Mouse (Mus musculus): ENCODE measurements around the gene Myo1d. TPM values are rescaled to one million over a fixed set of nuclear protein-coding genes. Genes with fewer than 3 reads are reported as not detected.

The Myo1d gene
- polyA plus RNA-seq, 1 experiment from 2014 or later = 15.8 TPM

DNA sequence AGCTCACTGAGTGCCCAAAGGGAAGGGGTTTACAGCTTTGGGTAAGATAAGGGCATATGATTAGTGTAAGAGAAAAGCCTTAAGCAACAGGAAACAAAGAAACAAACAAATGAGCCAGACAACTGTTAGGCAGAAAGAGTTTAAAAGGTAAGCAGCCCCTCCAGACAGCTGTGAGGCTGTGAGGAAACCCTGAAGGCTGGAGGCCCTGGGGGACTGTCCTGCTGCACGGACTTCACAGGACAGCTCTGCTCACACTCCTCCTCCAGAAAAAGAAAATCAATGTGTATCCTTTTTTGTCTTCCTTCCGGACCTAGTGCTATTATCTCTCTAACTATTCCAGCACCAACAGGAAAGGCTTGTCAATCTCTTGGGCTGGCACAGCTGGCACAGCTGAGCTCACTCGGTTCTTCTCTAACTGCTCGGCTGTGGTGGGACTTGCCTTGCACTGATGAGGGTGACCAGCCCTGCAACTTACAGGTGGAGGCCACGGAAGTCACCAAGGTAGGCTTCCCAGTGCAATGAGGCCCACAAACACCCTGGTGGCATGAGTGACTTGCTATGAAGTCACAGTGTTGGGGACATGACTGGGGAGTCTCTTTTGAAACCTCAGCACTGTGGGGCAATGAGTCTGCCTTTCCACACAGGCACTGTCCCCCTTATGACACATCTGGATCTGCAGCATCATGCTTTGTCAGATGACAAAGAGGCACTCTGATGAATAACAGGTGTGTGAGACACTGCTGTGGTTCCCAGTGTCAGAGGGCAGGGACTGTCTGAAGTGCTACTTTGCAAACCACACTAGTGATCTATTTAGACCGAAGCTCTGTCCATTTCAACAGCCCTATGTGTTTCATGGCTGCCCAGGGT lies 275.1 kb downstream of the Myo1d start:
- no peaks in the 10 kb centered on the region for H3K27me3 ChIP-seq (ENCODE audit: insufficient read depth, low read length)
- no peak for ATAC-seq (ENCODE audit: low FRiP score, low TSS enrichment)
- H3K9ac ChIP-seq (replicated peaks; ENCODE audit: low read length) = no peak overlapping the region
- H3K4me1 ChIP-seq (ENCODE audit: insufficient read depth, low read length) = peaks cover 5% of the 10 kb centered on the region; the same call in 1 of the 2 replicates
- H3K27ac ChIP-seq (ENCODE audit: low read length) = no peak overlapping the region
- WGBS = 51% methylated on average over 6 of the region's 6 CpGs
- H3K4me2 ChIP-seq (replicated peaks; ENCODE audit: low read depth, low read length) = no peak overlapping the region
- H3K36me3 ChIP-seq (ENCODE audit: insufficient read depth, low read length) = no peaks in the 10 kb centered on the region
- no peak overlapping the region for H3K4me3 ChIP-seq (ENCODE audit: low read length)
- H3K9me3 ChIP-seq (ENCODE audit: low read length) = no peaks in the 10 kb centered on the region

GRCm38 (mm10) chr11:80503726-80504452 lies 275.9 kb downstream of the Myo1d start:
- ATAC-seq (ENCODE audit: low FRiP score, low TSS enrichment) = no peak
- no peak overlapping the region for H3K4me3 ChIP-seq (ENCODE audit: low read length)
- H3K4me2 ChIP-seq (replicated peaks; ENCODE audit: low read depth, low read length) = no peak overlapping the region
- H3K9ac ChIP-seq (replicated peaks; ENCODE audit: low read length) = no peak overlapping the region
- WGBS = 33% methylated on average over 13 of the region's 13 CpGs
- H3K36me3 ChIP-seq (ENCODE audit: insufficient read depth, low read length) = no peaks in the 10 kb centered on the region
- no peak overlapping the region for H3K27ac ChIP-seq (ENCODE audit: low read length)
- no peaks in the 10 kb centered on the region for H3K27me3 ChIP-seq (ENCODE audit: insufficient read depth, low read length)
- H3K4me1 ChIP-seq (ENCODE audit: insufficient read depth, low read length) = peaks cover 11% of the 10 kb centered on the region; the same call in 1 of the 2 replicates
- H3K9me3 ChIP-seq (ENCODE audit: low read length) = no peaks in the 10 kb centered on the region

DNA sequence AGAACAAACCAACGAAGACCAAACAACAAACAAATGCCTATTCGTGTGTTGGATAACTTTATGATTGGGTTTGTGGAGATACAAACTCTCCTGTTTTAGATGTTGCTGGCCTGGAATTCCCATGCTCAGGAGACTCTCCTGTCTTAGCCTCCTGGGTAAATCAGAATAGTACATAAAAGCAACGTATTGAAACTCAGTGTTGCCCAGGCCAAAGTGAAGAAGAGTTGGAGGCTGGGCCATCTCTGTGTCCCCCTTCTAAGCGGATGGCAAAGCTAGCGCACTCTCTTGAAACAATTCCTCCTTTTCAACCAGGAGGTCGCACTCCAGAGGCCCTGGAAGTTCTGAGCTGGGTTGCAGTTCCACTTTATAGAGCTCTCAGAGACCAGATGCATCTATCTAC lies 276.5 kb downstream of the Myo1d start:
- H3K9me3 ChIP-seq (ENCODE audit: low read length) = no peaks in the 10 kb centered on the region
- H3K36me3 ChIP-seq (ENCODE audit: insufficient read depth, low read length) = no peaks in the 10 kb centered on the region
- H3K4me2 ChIP-seq (replicated peaks; ENCODE audit: low read depth, low read length) = no peak overlapping the region
- H3K27me3 ChIP-seq (ENCODE audit: insufficient read depth, low read length) = no peaks in the 10 kb centered on the region
- WGBS = 85% methylated on average over 6 of the region's 6 CpGs
- H3K4me1 ChIP-seq (ENCODE audit: insufficient read depth, low read length) = peaks cover 11% of the 10 kb centered on the region; the same call in 1 of the 2 replicates
- ATAC-seq (ENCODE audit: low FRiP score, low TSS enrichment) = no peak
- no peak overlapping the region for H3K4me3 ChIP-seq (ENCODE audit: low read length)
- no peak overlapping the region for H3K27ac ChIP-seq (ENCODE audit: low read length)
- H3K9ac ChIP-seq (replicated peaks; ENCODE audit: low read length) = no peak overlapping the region

DNA sequence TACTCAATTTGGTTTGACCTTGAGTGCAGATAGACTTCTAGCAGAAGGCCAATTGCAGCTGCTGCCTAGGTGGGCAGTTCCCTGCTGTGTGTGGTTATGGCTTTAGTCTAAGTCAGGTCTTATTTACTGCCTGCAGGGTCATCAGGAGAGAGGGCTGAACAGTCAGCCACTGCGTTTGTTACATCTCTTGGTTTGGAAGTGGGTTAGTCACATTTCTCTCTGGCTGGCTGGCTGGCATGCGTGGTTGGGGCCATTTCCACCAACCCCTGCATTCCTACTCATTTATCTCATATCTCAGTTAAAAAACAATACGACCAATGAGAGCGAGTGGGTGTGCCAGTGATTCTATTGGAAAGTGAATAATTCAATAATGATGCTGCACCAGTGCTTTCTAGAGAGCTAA lies 280.3 kb downstream of the Myo1d start:
- 58% methylated on average over 4 of the region's 4 CpGs for WGBS
- Histone ChIP-seq H3K27me3 (ENCODE audit: insufficient read depth, low read length) (no peaks in the 10 kb centered on the region), H3K9me3 (ENCODE audit: low read length) (no peaks in the 10 kb centered on the region), H3K36me3 (ENCODE audit: insufficient read depth, low read length) (no peaks in the 10 kb centered on the region), H3K4me1 (ENCODE audit: insufficient read depth, low read length) (peaks cover 10% of the 10 kb centered on the region; the same call in 1 of the 2 replicates), H3K4me2 (replicated peaks; ENCODE audit: low read depth, low read length) (no peak overlapping the region), H3K27ac (ENCODE audit: low read length) (no peak overlapping the region), H3K4me3 (ENCODE audit: low read length) (no peak overlapping the region), H3K9ac (replicated peaks; ENCODE audit: low read length) (no peak overlapping the region)
- no peak for ATAC-seq (ENCODE audit: low FRiP score, low TSS enrichment)

- H3K9me3 ChIP-seq (ENCODE audit: low read length) = no peaks in the 10 kb centered on the region
- no peak overlapping the region for H3K9ac ChIP-seq (replicated peaks; ENCODE audit: low read length)
- H3K4me1 ChIP-seq (ENCODE audit: insufficient read depth, low read length) = 0 out of 2 replicates have a peak, but pooled peaks cover 6% of the 10 kb centered on the region
- H3K27ac ChIP-seq (ENCODE audit: low read length) = no peak overlapping the region
- 70% methylated on average over 11 of the region's 11 CpGs for WGBS
- no peak for ATAC-seq (ENCODE audit: low FRiP score, low TSS enrichment)
- H3K4me2 ChIP-seq (replicated peaks; ENCODE audit: low read depth, low read length) = no peak overlapping the region
- H3K27me3 ChIP-seq (ENCODE audit: insufficient read depth, low read length) = no peaks in the 10 kb centered on the region
- no peaks in the 10 kb centered on the region for H3K36me3 ChIP-seq (ENCODE audit: insufficient read depth, low read length)
- H3K4me3 ChIP-seq (ENCODE audit: low read length) = no peak overlapping the region
Observed at GRCm38 (mm10) chr11:80498328-80499070, 281.3 kb downstream of the Myo1d start.

DNA sequence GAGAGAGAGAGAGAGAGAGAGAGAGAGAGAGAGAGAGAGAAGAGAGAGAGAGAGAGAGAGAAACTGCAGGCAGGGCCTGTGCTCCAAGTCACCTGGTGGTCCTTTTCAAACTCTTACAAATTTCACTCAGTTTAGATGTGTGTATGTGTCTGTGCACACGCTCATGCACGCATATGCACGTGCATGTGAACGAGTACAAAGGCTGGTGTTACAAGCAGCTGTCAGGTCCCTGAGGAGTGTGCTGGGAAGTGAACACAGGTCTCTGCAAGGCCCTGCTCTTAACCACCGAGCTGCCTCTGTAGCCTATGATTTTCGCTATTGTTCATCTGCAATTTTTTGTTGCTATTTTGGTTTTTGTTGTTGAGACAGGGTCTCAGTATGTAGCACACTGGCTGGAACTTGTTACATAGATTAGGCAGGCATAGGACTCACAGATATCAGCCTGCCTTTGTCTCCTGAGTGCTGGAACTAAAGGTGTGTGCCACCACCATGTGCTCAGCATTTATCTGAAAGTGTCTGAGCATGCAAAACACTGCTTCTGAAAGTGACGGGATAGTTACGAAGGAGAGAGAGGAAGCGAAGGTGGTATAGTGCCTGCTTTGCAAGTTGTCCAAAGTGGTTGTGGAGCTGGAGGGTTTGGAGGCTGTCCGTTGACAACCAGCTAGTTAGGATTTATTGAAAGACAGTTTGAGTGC lies 282.5 kb downstream of the Myo1d start:
- Histone ChIP-seq H3K9ac (replicated peaks; ENCODE audit: low read length) (no peak overlapping the region), H3K27ac (ENCODE audit: low read length) (no peak overlapping the region), H3K4me3 (ENCODE audit: low read length) (no peak overlapping the region), H3K9me3 (ENCODE audit: low read length) (no peaks in the 10 kb centered on the region), H3K4me1 (ENCODE audit: insufficient read depth, low read length) (0 out of 2 replicates have a peak, but pooled peaks cover 6% of the 10 kb centered on the region), H3K27me3 (ENCODE audit: insufficient read depth, low read length) (no peaks in the 10 kb centered on the region), H3K4me2 (replicated peaks; ENCODE audit: low read depth, low read length) (no peak overlapping the region), H3K36me3 (ENCODE audit: insufficient read depth, low read length) (no peaks in the 10 kb centered on the region)
- 83% methylated on average over 10 of the region's 10 CpGs for WGBS
- ATAC-seq (ENCODE audit: low FRiP score, low TSS enrichment) = no peak

DNA sequence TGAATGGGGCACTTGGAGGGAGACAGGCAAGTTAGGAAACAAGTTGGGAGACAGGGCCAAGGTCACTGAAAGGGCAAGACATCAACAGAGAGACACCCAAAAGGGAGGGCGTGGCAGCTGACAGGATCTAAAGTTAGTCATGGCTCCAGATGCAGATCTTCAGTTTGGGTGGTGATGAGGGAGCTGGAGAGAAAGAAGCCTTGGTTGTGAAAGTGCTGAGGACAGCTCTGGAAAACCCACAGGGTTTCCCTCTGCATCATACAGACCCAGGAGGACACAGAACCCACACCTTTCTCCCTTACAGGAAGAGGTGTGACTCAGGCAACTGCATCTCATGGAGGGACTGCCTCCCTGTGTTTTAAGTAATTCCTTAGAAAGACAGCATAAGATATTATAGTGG lies 283.2 kb downstream of the Myo1d start:
- 0 out of 2 replicates have a peak, but pooled peaks cover 6% of the 10 kb centered on the region for H3K4me1 ChIP-seq (ENCODE audit: insufficient read depth, low read length)
- 86% methylated on average over 1 of the region's 1 CpGs for WGBS
- no peaks in the 10 kb centered on the region for H3K36me3 ChIP-seq (ENCODE audit: insufficient read depth, low read length)
- no peak overlapping the region for H3K4me3 ChIP-seq (ENCODE audit: low read length)
- ATAC-seq (ENCODE audit: low FRiP score, low TSS enrichment) = no peak
- H3K9me3 ChIP-seq (ENCODE audit: low read length) = no peaks in the 10 kb centered on the region
- H3K27me3 ChIP-seq (ENCODE audit: insufficient read depth, low read length) = no peaks in the 10 kb centered on the region
- H3K27ac ChIP-seq (ENCODE audit: low read length) = no peak overlapping the region
- H3K9ac ChIP-seq (replicated peaks; ENCODE audit: low read length) = no peak overlapping the region
- no peak overlapping the region for H3K4me2 ChIP-seq (replicated peaks; ENCODE audit: low read depth, low read length)

DNA sequence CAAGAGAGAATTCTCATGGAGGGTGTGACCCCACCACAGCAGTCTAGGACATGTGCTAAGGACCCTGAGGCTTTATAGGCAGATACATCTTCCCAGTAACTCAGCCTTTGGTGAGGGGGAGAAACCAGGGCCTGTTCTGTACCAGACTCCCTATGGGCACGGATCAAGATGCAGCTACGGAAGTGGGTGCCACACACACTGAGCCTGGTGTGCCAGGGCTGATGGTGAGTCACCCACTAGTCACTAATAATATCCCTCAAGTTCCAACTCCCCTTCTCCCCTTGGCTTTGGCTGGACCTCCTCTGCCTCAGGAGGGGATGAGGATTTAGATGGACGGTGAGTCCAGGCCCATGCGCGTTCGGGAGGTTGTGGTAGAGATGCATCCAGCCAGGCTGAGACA lies 283.9 kb downstream of the Myo1d start:
- Histone ChIP-seq H3K4me2 (replicated peaks; ENCODE audit: low read depth, low read length) (no peak overlapping the region), H3K4me3 (ENCODE audit: low read length) (no peak overlapping the region), H3K9me3 (ENCODE audit: low read length) (no peaks in the 10 kb centered on the region), H3K27ac (ENCODE audit: low read length) (no peak overlapping the region), H3K4me1 (ENCODE audit: insufficient read depth, low read length) (0 out of 2 replicates have a peak, but pooled peaks cover 6% of the 10 kb centered on the region), H3K27me3 (ENCODE audit: insufficient read depth, low read length) (no peaks in the 10 kb centered on the region), H3K9ac (replicated peaks; ENCODE audit: low read length) (no peak overlapping the region), H3K36me3 (ENCODE audit: insufficient read depth, low read length) (no peaks in the 10 kb centered on the region)
- WGBS = 97% methylated on average over 6 of the region's 6 CpGs
- ATAC-seq (ENCODE audit: low FRiP score, low TSS enrichment) = no peak

- Histone ChIP-seq H3K9ac (replicated peaks; ENCODE audit: low read length) (no peak overlapping the region), H3K36me3 (ENCODE audit: insufficient read depth, low read length) (no peaks in the 10 kb centered on the region), H3K4me3 (ENCODE audit: low read length) (no peak overlapping the region), H3K27ac (ENCODE audit: low read length) (no peak overlapping the region), H3K9me3 (ENCODE audit: low read length) (no peaks in the 10 kb centered on the region), H3K4me2 (replicated peaks; ENCODE audit: low read depth, low read length) (no peak overlapping the region), H3K4me1 (ENCODE audit: insufficient read depth, low read length) (peaks cover 9% of the 10 kb centered on the region; the same call in 1 of the 2 replicates), H3K27me3 (ENCODE audit: insufficient read depth, low read length) (no peaks in the 10 kb centered on the region)
- ATAC-seq (ENCODE audit: low FRiP score, low TSS enrichment) = no peak
- 79% methylated on average over 9 of the region's 9 CpGs for WGBS
Observed at GRCm38 (mm10) chr11:80494852-80495251, 285.0 kb downstream of the Myo1d start.

All from kidney, embryonic 16.5 days (tissue).